Mouse (Mus musculus): Measurements from ENCODE around the gene Prep.

DNA sequence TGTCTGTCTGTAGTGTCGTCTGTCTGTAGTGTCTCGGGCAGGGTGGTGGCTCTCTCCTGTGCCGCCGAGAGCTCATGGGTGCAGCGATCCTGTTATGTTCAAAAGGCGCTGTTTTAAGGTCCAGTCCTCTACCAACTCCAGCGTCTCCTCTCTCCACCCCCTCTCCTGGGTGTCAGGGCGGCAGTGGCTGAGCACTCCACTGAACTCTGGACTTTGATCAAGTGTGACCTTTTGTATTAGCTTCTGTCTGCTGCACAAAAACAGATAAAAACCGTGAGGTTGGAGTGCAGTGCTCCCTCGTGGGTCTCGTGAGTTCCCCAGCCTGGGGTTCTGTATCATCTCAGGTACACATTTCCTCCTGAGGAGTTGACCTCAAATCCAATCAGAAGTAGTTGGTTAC is 33.5 kb downstream of the Prep start:
- no peak for TF ChIP-seq CTCF (IDR thresholded peaks at IDR 0.05; ENCODE audit: control insufficient read depth, insufficient read depth, insufficient read length)
- TF ChIP-seq MYOG (IDR thresholded peaks at IDR 0.05; ENCODE audit: control insufficient read depth, extremely low read depth, insufficient read length): no peak
- TF ChIP-seq USF1 (IDR thresholded peaks at IDR 0.05; ENCODE audit: low read depth): no peak
- TF ChIP-seq MAX (IDR thresholded peaks at IDR 0.05): no peak
- no peak for TF ChIP-seq MYOD1 (IDR thresholded peaks at IDR 0.05; ENCODE audit: control insufficient read depth, insufficient read length, low read depth)
- TF ChIP-seq CEBPB (IDR thresholded peaks at IDR 0.05; ENCODE audit: low read depth): no peak
